Mouse (Mus musculus) stomach, postnatal 0 days (tissue): ENCODE results near the gene Zfp54. TPM values are rescaled to one million over a fixed set of nuclear protein-coding genes. Genes with fewer than 3 reads are reported as not detected.
"Not testable (repeated sequence)": the region's sequence is repeated elsewhere in the genome, so short reads cannot be mapped to it uniquely, and the experiment has no call there.

Source experiments
- ATAC-seq: fragments of 200-750 bp; cut with Nextera tagmentation; 2 replicates; pipeline ENCODE4 v1.8.0; 2017; ENCODE audit not compliant: low FRiP score, low TSS enrichment
- DNase-seq: peaks from one replicate; pipeline ENCODE4 v3.0.0-alpha.2; 2016; ENCODE audit warnings: low spot score
- H3K27ac ChIP-seq: fragments of 300-500 bp; sonication (generic); replicated peaks from 2 replicates; pipeline ENCODE4 v1.5.1; 2014; ENCODE audit warnings: mild to moderate bottlenecking, control low read depth
- H3K27me3 ChIP-seq: fragments of 300-500 bp; sonication (generic); 2 replicates; pipeline ENCODE4 v1.6.1; 2014; ENCODE audit warnings: low read length; ENCODE audit not compliant: control insufficient read depth, insufficient read depth
- H3K36me3 ChIP-seq: fragments of 300-500 bp; sonication (generic); 2 replicates; pipeline ENCODE4 v1.6.1; 2014; ENCODE audit warnings: low read length, mixed read lengths; ENCODE audit not compliant: control insufficient read depth, insufficient read depth
- H3K4me1 ChIP-seq: fragments of 300-500 bp; sonication (generic); replicated peaks from 2 replicates; pipeline ENCODE4 v1.6.1; 2014; ENCODE audit warnings: antibody characterized with exemption; ENCODE audit not compliant: control insufficient read depth, insufficient read depth
- H3K4me2 ChIP-seq: fragments of 300-500 bp; sonication (generic); replicated peaks from 2 replicates; pipeline ENCODE4 v1.6.1; 2014; ENCODE audit warnings: low read depth, mild to moderate bottlenecking, control low read depth, moderate library complexity
- H3K4me3 ChIP-seq: fragments of 300-500 bp; sonication (generic); 2 replicates; pipeline ENCODE4 v1.5.1; 2014; ENCODE audit warnings: low read depth, low read length, control low read depth
- H3K9ac ChIP-seq: fragments of 300-500 bp; sonication (generic); 2 replicates; pipeline ENCODE4 v1.6.1; 2014; ENCODE audit warnings: mild to moderate bottlenecking, low read length, control low read depth, mixed read lengths
- H3K9me3 ChIP-seq: fragments of 300-500 bp; sonication (generic); 2 replicates; pipeline ENCODE4 v1.6.1; 2016; ENCODE audit warnings: low read length; ENCODE audit not compliant: control insufficient read depth
- CTCF ChIP-seq: IDR thresholded peaks from 2 replicates; pipeline ENCODE4 v1.5.1; 2016; ENCODE audit warnings: antibody characterized with exemption, low read depth, mild to moderate bottlenecking, moderate library complexity
- EP300 ChIP-seq: optimal IDR thresholded peaks from 2 replicates; pipeline ENCODE3; 2016; ENCODE audit warnings: antibody characterized with exemption
- WGBS: fragments of 180-500 bp; shearing (Covaris S2); extraction: QIAGEN DNeasy Blood & Tissue Kit; methylation state at CpG from one replicate; pipeline ENCODE4 v1.1.7; 2014; 5-methylcytosine and 5-hydroxymethylcytosine counted together
- polyA plus RNA-seq: library from polyadenylated mRNA; unstranded; fragments of >200 nt; fragmentation: Nextera tagmentation; extraction: Ambion mirVana; gene quantifications from 2 replicates; pipeline ENCODE4 v1.2.1, GENCODE M21; 2015

The Zfp54 gene
- polyA plus RNA-seq, result 4.7 and 5.5 TPM in 2 replicates

- Histone ChIP-seq H3K4me1 (no peaks in the 10 kb centered on the region), H3K9ac (peak within 1 kb of the TSS; percentile 64), H3K4me3 (peak within 1 kb of the TSS; percentile 48), H3K27me3 (no peaks in the 10 kb centered on the region), H3K36me3 (no peaks in the 10 kb centered on the region), H3K4me2 (peak within 1 kb of the TSS; percentile 88), H3K27ac (peak within 1 kb of the TSS; percentile 91), H3K9me3 (no peaks in the 10 kb centered on the region)
- DNase-seq, result peak; percentile 90
- TF ChIP-seq EP300 (no peak), CTCF (peak; percentile 91)
- 1% methylated on average over 22 of the region's 22 CpGs for WGBS
- peak; percentile 100 for ATAC-seq
Observed at GRCm38 (mm10) chr17:21422664-21423599, at the start of gene Zfp54. TSS of gene Zfp54 (plus strand) at chr17:21423227.

GRCm38 (mm10) chr17:21375311-21375710 lies 47.7 kb upstream of the Zfp54 start:
- 58% methylated on average over 1 of the region's 1 CpGs for WGBS
- H3K9ac ChIP-seq, result no peak overlapping the region
- no peak for ATAC-seq

GRCm38 (mm10) chr17:21383391-21384056 lies 39.5 kb upstream of the Zfp54 start, which contains the start of gene Zfp677:
TSS of gene Zfp677 (plus strand) at chr17:21383748.
- Histone ChIP-seq H3K36me3 (no peaks in the 10 kb centered on the region), H3K4me2 (peak within 1 kb of the TSS; percentile 87), H3K27ac (no peak within 1 kb of the TSS; the same call in 1 of the 2 replicates), H3K4me3 (peak within 1 kb of the TSS; percentile 52), H3K4me1 (no peaks in the 10 kb centered on the region), H3K9ac (peak within 1 kb of the TSS; percentile 64), H3K9me3 (no peaks in the 10 kb centered on the region), H3K27me3 (no peaks in the 10 kb centered on the region)
- WGBS, result 5% methylated on average over 20 of the region's 20 CpGs
- ATAC-seq (peak; percentile 100), DNase-seq (peak; percentile 80)
- TF ChIP-seq EP300 (no peak), CTCF (peak; percentile 83)

More at GRCm38 (mm10) chr17:21375311-21375710, 47.7 kb upstream of the Zfp54 start:
- no peak overlapping the region for H3K27ac ChIP-seq
- no peak overlapping the region for H3K4me2 ChIP-seq
- DNase-seq, result no peak
- H3K4me1 ChIP-seq, result no peaks in the 10 kb centered on the region
- no peaks in the 10 kb centered on the region for H3K9me3 ChIP-seq
- TF ChIP-seq CTCF, result no peak
- no peak overlapping the region for H3K4me3 ChIP-seq
- H3K36me3 ChIP-seq, result no peaks in the 10 kb centered on the region
- no peaks in the 10 kb centered on the region for H3K27me3 ChIP-seq

- WGBS, result 13% methylated on average over 8 of the region's 8 CpGs
Observed at GRCm38 (mm10) chr17:21384057-21384411, 39.0 kb upstream of the Zfp54 start.

GRCm38 (mm10) chr17:21438806-21439400 lies 15.9 kb downstream of the Zfp54 start:
- H3K9me3 ChIP-seq, H3K36me3 ChIP-seq, H3K4me1 ChIP-seq, H3K27ac ChIP-seq, H3K4me2 ChIP-seq, H3K27me3 ChIP-seq, H3K4me3 ChIP-seq, DNase-seq, ATAC-seq, H3K9ac ChIP-seq: not testable (repeated sequence)
- 71% methylated on average over 9 of the region's 9 CpGs for WGBS

More at GRCm38 (mm10) chr17:21384057-21384411, 39.0 kb upstream of the Zfp54 start:
- H3K36me3 ChIP-seq, result no peaks in the 10 kb centered on the region
- H3K4me1 ChIP-seq, result no peaks in the 10 kb centered on the region
- no peak overlapping the region for H3K27ac ChIP-seq
- ATAC-seq (0 out of 2 replicates have a peak, but pooled peaks have one; percentile 14), DNase-seq (no peak)
- H3K4me3 ChIP-seq, result peak overlapping the region; percentile 52
- TF ChIP-seq CTCF (no peak), EP300 (no peak)
- no peaks in the 10 kb centered on the region for H3K9me3 ChIP-seq
- H3K9ac ChIP-seq, result peak overlapping the region; percentile 64
- no peaks in the 10 kb centered on the region for H3K27me3 ChIP-seq
- peak overlapping the region; percentile 87 for H3K4me2 ChIP-seq
